Mouse (Mus musculus) megakaryocyte, embryonic 14.5 days (primary cell): ENCODE results near the gene Bhlha9.

ENCODE experiments used
- FLI1 ChIP-seq: IDR thresholded peaks from 2 replicates; pipeline ENCODE4 v1.6.1; 2012; ENCODE audit warnings: low read length, inconsistent platforms, mixed read lengths
- GATA1 ChIP-seq: IDR thresholded peaks from 3 replicates; pipeline ENCODE4 v1.6.1; 2012; ENCODE audit warnings: mixed read lengths, low read length, inconsistent platforms, borderline replicate concordance

DNA sequence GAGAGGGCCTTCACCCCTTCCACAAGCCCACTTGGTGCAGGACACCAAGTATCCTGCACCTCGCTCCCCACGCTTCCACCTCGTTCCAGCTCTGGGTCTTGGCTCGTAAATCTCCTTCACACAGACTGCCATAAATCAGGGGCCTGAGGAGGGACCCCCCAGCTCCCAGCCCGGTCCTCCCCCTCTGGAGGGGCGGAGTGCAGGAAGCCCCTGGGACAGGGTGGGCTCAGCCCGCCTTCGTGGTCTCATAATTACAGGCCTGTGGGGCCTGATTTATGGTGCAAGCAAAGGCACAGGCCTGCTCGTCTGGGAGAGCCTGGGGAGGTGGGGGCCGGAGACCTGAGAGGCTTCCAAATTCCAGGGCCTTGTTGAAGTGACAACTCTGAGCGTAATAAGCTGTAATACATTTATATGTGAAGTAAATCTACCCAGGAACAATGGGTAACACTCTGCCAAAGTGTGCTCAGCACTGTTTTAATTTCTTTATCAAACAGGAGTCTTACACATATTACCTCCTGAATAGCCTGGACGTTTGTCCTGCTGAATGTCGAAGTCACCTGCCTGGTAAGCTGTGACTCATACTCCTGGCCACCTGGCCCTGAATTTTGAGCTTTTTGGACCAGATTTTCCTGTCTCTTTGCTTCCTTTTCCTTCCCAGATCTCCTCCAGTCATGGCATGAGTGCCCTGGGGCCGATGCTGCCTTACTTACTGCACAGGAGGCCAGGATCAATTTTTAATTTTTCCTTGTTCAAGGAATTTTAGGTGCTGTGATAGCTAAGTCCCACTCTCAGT lies 12.9 kb upstream of the Bhlha9 start:
- no peak for TF ChIP-seq FLI1
- no peak for TF ChIP-seq GATA1
